Mouse (Mus musculus): ENCODE measurements around the gene Krtap29-1.

- TF ChIP-seq CTCF (IDR thresholded peaks at IDR 0.05; ENCODE audit: low read depth): no peak
- TF ChIP-seq EP300 (optimal IDR thresholded peaks at IDR 0.05): no peak
Measured at GRCm38 (mm10) chr11:99999091-99999490, 20.2 kb upstream of the Krtap29-1 start.
